ENCODE assay signal across 8 mouse cellular contexts in genomic region chr11:108920158-108920635, GRCm38 (mm10). TPM values are rescaled to one million over a fixed set of nuclear protein-coding genes. Genes with fewer than 3 reads are reported as not detected.
DNase-seq lines count a peak whose midpoint lies in the region; ATAC-seq lines count a peak whose summit lies in the region.

Gene Axin2, plus strand, starts transcription at chr11:108920349.

- peak; percentile 94 for ATAC-seq in intestine, embryonic 15.5 days

- H3K4me1 ChIP-seq in intestine, embryonic 15.5 days (replicated peaks), result peaks cover 24% of the 10 kb centered on the region

- 0% methylated on average over 52 of the region's 53 CpGs for WGBS in intestine, embryonic 15.5 days

- H3K9ac ChIP-seq in intestine, embryonic 15.5 days, result peak within 1 kb of the TSS; percentile 92

- no peaks in the 10 kb centered on the region for H3K36me3 ChIP-seq in intestine, embryonic 15.5 days

- no peaks in the 10 kb centered on the region for H3K27me3 ChIP-seq in intestine, embryonic 15.5 days (replicated peaks)

- peak; percentile 95 for DNase-seq in adrenal gland, postnatal 10 days
- peak; percentile 99 for DNase-seq in embryo, embryonic 11 days
- DNase-seq in gastrocnemius, postnatal 4 days (ENCODE audit: low spot score in 2 of 2), result peak; percentile 86 to 91
- peak; percentile 89 to 93 for DNase-seq in left cerebral cortex, postnatal 25 days (ENCODE audit: low spot score in 2 of 2)
- peak; percentile 95 for DNase-seq in mesoderm, embryonic 11.5 days (ENCODE audit: low read depth, low spot score)
- peak; percentile 85 for DNase-seq in right cerebral cortex, postnatal 4 days
- peak; percentile 91 to 92 for DNase-seq in urinary bladder, postnatal 4 days (ENCODE audit: low spot score in 2 of 2)

- peak within 1 kb of the TSS; percentile 88 for H3K4me2 ChIP-seq in intestine, embryonic 15.5 days (replicated peaks)

- H3K4me3 ChIP-seq in intestine, embryonic 15.5 days (replicated peaks), result peak within 1 kb of the TSS; percentile 86

- no peaks in the 10 kb centered on the region for H3K9me3 ChIP-seq in intestine, embryonic 15.5 days

- intact Hi-C loops in left cerebral cortex, postnatal 25 days (cut with DNase I), result loop anchor here (2.0 to 5.0 kb wide), 2 partner anchors 61 to 63 kb away; no protein-coding TSS in a partner anchor

- peak within 1 kb of the TSS; percentile 100 for H3K27ac ChIP-seq in intestine, embryonic 15.5 days

RNA-seq across cellular contexts. Expression of gene Axin2, which starts in this region (rescaled TPM):
- 10 to 100 TPM; 31.5 to 35.3 TPM for total RNA-seq in adrenal gland, postnatal 10 days (2021)
- total RNA-seq in gastrocnemius, postnatal 4 days (2021), result 10 to 100 TPM; 24.5 to 26.8 TPM
- 4.7 and 5.4 TPM in 2 replicates for polyA plus RNA-seq in intestine, embryonic 15.5 days (2015; fragmentation: Nextera tagmentation; extraction: Ambion mirVana)
- total RNA-seq in left cerebral cortex, postnatal 25 days (2021), result 10 to 100 TPM; 32.4 to 33.9 TPM

Comparison
In these comparisons a context has a peak if more than half of its experiments do, and no peak if none do; other contexts are left out.
1. Peak in every context shown above with its lines: DNase-seq, ATAC-seq, H3K4me3 ChIP-seq and H3K27ac ChIP-seq.